Mouse (Mus musculus) thymus, adult 2 months (tissue): ENCODE measurements around the gene Abhd11.

Source experiments
- CTCF ChIP-seq: fragments of 200-500 bp; IDR thresholded peaks from 2 replicates; pipeline ENCODE4 v1.5.1; 2012; ENCODE audit warnings: mild to moderate bottlenecking, control low read depth, low read length, moderate library complexity, borderline replicate concordance; ENCODE audit not compliant: control insufficient read depth, poor library complexity, insufficient read depth; ENCODE audit errors: extremely low read depth
- POLR2A ChIP-seq: fragments of 200-500 bp; IDR thresholded peaks from 2 replicates; pipeline ENCODE4 v1.6.1; 2012; ENCODE audit warnings: mild to moderate bottlenecking, low read length, control low read depth, moderate library complexity; ENCODE audit not compliant: control insufficient read depth, poor library complexity, insufficient read depth; ENCODE audit errors: extremely low read depth

DNA sequence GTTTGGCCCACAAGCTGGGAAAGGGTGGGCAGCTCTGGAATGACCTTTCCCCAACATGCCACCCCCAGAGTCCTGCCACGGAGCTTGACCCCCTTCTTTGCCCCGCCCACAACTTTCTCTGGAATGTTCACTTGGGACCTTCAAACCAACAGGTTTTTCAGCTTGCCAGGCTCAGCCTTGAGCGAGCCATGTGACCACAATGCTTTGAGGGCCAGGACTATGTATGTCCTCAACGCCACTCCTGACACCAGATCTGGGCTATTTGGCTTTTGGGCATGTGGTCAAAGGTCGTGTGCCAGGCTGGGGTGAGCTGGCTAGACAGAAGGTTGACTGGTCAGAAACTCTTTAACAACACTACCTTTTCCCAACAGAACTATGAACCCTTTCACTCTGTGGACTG, 6.8 kb upstream of the Abhd11 start:
- no peak for TF ChIP-seq CTCF
- TF ChIP-seq POLR2A, result no peak
